Mouse (Mus musculus): ENCODE data around the gene Id4. TPM values are rescaled to one million over a fixed set of nuclear protein-coding genes. Genes with fewer than 3 reads are reported as not detected.
A peak's percentile ranks its signal among the peaks of the same experiment; 100 is the strongest.

The Id4 gene
- polyA plus RNA-seq, 1 experiment, result 21.6 TPM

DNA sequence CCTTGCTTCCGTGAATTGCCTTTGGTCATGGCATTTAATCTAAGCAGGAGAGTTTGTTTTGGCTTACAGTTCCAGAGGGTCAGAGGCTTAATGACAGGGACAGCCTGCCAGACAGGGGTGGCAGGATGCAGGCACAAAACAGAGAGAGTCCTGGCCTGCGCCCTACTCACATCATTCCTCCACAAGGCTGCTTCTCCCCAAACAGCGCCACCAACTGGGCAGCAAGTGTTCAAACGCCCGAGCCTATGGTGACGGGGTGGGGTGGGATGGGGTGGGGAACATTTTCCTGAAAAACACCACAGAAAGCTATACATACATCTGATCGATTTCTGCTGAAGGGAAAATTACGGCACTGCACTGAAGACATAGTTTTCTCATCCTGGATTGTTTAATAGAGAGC lies 6.0 kb upstream of the Id4 start:
- H3K4me1 ChIP-seq (ENCODE audit: control insufficient read depth, insufficient read depth, low read length), result no peaks in the 10 kb centered on the region
- TF ChIP-seq POLR2A (IDR thresholded peaks at IDR 0.05; ENCODE audit: low read depth, low read length), result no peak
- H3K4me3 ChIP-seq (ENCODE audit: insufficient read depth, low read length), result no peak overlapping the region
- H3K27ac ChIP-seq (ENCODE audit: insufficient read depth, low read length), result no peak overlapping the region

DNA sequence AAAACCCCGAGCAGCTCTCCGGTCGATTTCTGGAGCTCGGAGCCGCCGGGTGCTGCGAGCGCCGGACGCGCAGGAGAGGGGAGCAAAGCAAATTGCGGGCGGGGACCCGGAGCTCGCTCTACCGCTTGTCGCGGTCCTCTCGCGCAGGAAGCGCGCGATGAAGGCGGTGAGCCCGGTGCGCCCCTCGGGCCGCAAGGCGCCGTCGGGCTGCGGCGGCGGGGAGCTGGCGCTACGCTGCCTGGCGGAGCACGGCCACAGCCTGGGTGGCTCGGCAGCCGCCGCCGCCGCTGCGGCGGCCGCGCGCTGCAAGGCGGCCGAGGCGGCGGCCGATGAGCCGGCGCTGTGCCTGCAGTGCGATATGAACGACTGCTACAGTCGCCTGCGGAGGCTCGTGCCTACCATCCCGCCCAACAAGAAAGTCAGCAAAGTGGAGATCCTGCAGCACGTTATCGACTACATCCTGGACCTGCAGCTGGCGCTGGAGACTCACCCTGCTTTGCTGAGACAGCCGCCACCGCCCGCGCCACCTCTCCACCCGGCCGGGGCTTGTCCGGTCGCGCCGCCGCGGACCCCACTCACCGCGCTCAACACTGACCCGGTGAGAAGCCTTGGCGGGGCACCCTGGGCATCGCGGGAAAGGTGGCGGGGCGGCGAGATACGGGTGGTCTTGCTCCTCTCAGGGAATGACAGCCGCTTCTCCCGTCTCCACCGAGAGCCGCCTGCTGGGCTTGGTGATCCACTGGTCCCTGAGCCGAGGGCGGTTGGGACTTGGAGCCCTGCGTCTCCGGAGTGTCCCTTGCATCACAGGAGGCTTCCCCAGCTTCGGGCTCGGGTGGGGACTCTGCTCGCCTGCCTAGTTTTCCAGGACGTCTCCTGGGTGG lies 553 bp downstream of the Id4 start:
- Histone ChIP-seq H3K4me1 (ENCODE audit: control insufficient read depth, insufficient read depth, low read length) (no peaks in the 10 kb centered on the region; the same call in 1 of the 2 replicates), H3K27ac (ENCODE audit: insufficient read depth, low read length) (peak overlapping the region; percentile 59), H3K4me3 (ENCODE audit: insufficient read depth, low read length) (peak overlapping the region; percentile 73)
- no peak for TF ChIP-seq POLR2A (IDR thresholded peaks at IDR 0.05; ENCODE audit: low read depth, low read length)

DNA sequence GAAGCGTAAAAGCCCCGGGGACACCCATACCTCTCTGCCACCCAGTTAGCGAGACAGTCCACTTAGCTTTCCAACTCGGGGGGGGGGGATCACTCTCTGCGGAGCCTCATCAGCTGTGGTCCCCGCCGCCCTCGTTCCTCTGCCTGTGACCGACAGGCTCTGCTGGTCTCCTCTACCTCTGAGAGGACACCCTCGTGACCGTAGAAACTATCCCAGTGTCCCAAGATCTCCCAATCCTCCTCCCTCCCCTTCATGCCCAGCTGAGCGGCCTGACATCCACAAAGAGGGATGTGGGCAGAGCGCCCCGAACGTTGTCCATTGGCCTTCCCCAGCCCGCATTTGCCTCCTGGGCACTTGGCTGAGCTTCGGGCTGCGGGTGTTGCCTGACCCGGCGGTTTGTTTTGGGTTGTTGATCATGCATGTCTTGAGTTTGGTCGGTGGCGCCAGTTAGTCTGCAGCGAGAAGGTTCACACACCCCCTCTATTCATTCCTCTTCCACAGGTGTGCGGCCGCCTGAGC lies 1.5 kb downstream of the Id4 start:
- Histone ChIP-seq H3K27ac (ENCODE audit: insufficient read depth, low read length) (no peak overlapping the region), H3K4me3 (ENCODE audit: insufficient read depth, low read length) (peak overlapping the region; percentile 73), H3K4me1 (ENCODE audit: control insufficient read depth, insufficient read depth, low read length) (no peaks in the 10 kb centered on the region; the same call in 1 of the 2 replicates)
- TF ChIP-seq CTCF (IDR thresholded peaks at IDR 0.05; ENCODE audit: borderline replicate concordance, insufficient read depth, low read length) (no peak), POLR2A (IDR thresholded peaks at IDR 0.05; ENCODE audit: low read depth, low read length) (no peak)

DNA sequence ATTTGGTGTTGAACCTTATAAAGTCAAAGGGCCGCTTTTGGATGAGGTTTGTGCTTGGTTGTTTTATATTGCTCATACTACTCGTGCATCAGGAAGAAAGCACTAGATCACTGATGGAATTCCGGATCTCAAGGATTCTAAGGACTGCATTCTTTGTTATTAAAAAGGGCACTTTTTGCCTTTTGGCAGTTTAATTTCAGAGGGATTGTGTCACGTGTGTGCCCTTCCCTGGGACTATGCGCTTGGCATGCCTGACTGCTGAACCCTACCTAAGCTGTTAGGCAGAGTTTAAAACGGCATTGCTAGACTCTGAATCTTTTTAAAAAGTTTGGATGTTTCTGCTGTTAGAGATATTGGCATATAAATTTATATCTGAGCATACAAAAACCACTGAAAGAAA lies 4.0 kb downstream of the Id4 start:
- H3K4me3 ChIP-seq (ENCODE audit: insufficient read depth, low read length), result no peak overlapping the region
- H3K27ac ChIP-seq (ENCODE audit: insufficient read depth, low read length), result no peak overlapping the region
- TF ChIP-seq POLR2A (IDR thresholded peaks at IDR 0.05; ENCODE audit: low read depth, low read length) (0 out of 2 replicates have a peak, but pooled peaks have one; percentile 15), CTCF (IDR thresholded peaks at IDR 0.05; ENCODE audit: borderline replicate concordance, insufficient read depth, low read length) (no peak)
- no peaks in the 10 kb centered on the region; the same call in 1 of the 2 replicates for H3K4me1 ChIP-seq (ENCODE audit: control insufficient read depth, insufficient read depth, low read length)

DNA sequence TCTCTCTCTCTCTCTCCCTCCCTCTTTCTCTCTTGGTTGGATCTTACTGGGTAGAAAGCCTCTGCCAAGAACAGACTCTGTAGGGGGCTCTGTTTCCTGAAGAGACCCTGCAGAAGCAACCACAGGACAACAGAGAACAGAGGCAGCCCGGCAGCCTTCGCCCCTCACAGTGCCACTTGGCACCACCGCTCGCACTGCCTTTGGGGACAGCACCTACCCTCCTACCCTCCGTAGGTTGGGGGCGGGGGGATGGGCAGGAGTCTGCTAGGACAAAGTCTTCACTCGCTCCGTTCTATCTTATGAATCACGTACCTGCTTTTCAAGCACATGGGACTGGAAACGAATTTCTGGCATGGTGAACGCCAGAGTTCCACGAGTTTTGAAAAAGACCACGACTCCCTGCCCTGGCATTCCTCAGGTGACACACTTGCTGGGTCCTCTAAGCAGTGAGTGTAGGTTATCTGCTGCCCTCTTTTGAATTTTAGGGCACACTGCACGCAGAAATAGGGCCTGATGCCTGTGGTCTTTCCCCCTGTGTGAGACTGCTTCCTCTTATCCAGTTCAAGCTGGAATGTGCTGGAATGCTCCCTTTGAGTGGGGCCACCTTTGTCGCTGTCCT lies 12.5 kb downstream of the Id4 start:
- no peak for TF ChIP-seq POLR2A (IDR thresholded peaks at IDR 0.05; ENCODE audit: low read depth, low read length)
- TF ChIP-seq CTCF (IDR thresholded peaks at IDR 0.05; ENCODE audit: borderline replicate concordance, insufficient read depth, low read length), result peak; percentile 44; the same call in 1 of the 2 replicates
- H3K27ac ChIP-seq (ENCODE audit: insufficient read depth, low read length), result no peak overlapping the region
- no peak overlapping the region for H3K4me3 ChIP-seq (ENCODE audit: insufficient read depth, low read length)
- H3K4me1 ChIP-seq (ENCODE audit: control insufficient read depth, insufficient read depth, low read length), result no peaks in the 10 kb centered on the region

DNA sequence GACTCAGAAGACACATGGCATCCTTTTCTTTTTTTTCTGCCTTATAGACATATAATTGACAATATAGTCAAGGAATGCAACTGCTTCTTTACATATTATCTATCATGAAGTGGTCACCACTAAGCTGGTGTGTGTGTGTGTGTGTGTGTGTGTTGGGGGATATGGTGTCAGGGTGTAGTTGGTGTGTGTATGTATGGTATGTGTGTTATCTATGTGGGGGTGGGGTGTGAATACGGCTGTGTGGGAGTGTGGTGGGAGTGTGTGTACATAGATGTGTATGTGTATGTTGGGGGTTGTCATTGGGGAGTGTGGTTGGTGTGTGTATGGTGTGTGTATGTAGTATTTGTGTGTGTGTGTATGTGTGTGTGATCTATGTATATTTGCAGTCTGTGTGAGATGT lies 13.1 kb downstream of the Id4 start:
- no peaks in the 10 kb centered on the region for H3K4me1 ChIP-seq (ENCODE audit: control insufficient read depth, insufficient read depth, low read length)
- no peak overlapping the region for H3K4me3 ChIP-seq (ENCODE audit: insufficient read depth, low read length)
- TF ChIP-seq CTCF (IDR thresholded peaks at IDR 0.05; ENCODE audit: borderline replicate concordance, insufficient read depth, low read length), result no peak
- no peak for TF ChIP-seq POLR2A (IDR thresholded peaks at IDR 0.05; ENCODE audit: low read depth, low read length)
- H3K27ac ChIP-seq (ENCODE audit: insufficient read depth, low read length), result no peak overlapping the region

DNA sequence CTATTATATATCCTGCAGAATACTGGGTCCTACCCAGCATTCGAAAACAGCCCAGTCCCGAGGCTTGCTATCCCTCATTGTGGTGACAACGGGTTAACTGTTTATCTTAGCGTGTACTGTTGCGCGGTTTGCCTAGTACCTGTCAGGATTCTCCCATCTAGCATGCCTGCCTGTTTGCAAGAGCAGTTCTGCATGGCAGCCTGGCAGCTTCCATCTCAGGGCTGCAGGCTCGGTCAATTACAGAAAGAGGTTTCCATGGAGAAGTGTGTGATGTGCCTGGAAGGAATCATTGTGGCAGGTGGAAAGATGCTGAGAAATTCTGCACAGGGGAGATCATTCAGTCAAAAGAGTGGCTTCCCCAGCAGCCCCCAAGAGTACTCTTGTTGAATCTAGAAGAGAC lies 16.0 kb downstream of the Id4 start:
- Histone ChIP-seq H3K4me3 (ENCODE audit: insufficient read depth, low read length) (no peak overlapping the region), H3K4me1 (ENCODE audit: control insufficient read depth, insufficient read depth, low read length) (no peaks in the 10 kb centered on the region), H3K27ac (ENCODE audit: insufficient read depth, low read length) (no peak overlapping the region)
- TF ChIP-seq POLR2A (IDR thresholded peaks at IDR 0.05; ENCODE audit: low read depth, low read length), result no peak
- TF ChIP-seq CTCF (IDR thresholded peaks at IDR 0.05; ENCODE audit: borderline replicate concordance, insufficient read depth, low read length), result no peak

DNA sequence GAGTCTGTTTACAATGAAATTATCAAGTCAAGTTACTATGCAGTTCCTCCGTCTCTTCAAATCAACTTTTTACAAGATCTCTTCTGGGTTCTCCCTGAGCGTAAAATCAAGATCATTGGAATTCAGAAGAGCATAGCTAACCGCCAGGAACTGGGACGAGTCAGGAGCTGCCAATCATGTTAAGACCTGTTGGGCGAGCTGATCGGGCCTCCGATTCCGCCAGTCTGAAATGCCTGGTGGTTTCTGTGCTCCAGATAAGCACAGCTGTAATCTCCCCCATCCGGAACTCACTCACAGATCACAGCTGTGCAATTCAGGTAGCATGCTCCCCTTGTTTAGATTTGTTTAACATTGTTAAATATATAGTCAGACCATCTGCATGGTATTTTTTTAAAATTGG lies 23.4 kb downstream of the Id4 start:
- H3K27ac ChIP-seq (ENCODE audit: insufficient read depth, low read length), result no peak overlapping the region
- TF ChIP-seq CTCF (IDR thresholded peaks at IDR 0.05; ENCODE audit: borderline replicate concordance, insufficient read depth, low read length) (no peak), POLR2A (IDR thresholded peaks at IDR 0.05; ENCODE audit: low read depth, low read length) (no peak)
- H3K4me1 ChIP-seq (ENCODE audit: control insufficient read depth, insufficient read depth, low read length), result no peaks in the 10 kb centered on the region
- H3K4me3 ChIP-seq (ENCODE audit: insufficient read depth, low read length), result no peak overlapping the region

DNA sequence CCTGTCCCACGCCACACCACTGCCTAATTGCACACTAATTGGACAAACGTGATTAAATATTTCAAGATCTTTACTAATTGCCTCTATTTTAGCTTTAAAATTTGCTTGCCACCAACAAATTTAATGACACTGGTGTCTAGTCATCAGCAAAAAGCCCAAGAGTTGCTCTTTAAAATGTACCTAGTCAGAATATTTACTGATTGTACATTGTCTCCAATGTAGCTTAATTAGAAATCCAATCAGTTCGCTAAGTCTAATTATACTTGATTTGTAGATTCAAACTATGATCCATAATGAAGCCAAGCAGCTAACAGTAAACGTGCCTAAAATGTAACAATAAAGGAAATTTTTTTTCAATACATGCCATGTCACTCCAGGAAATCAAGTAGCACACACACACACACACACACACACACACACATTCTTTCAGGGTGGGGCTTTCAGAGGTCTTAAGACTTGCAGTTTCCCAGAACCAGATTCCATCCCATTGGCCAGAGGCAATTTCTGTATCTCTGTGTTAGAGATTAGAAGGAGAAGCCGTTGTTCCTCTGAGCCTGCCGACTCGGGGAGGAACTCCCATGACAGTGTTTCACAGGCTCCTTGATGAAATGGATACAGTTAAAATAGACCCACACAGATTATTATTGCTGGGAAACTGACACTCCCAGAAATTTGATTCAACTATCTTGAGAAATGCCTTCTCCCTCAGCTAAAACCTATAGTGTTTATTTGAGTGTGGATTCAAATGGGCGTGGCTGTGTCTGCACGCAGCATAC lies 24.1 kb downstream of the Id4 start:
- H3K4me1 ChIP-seq (ENCODE audit: control insufficient read depth, insufficient read depth, low read length), result no peaks in the 10 kb centered on the region
- TF ChIP-seq CTCF (IDR thresholded peaks at IDR 0.05; ENCODE audit: borderline replicate concordance, insufficient read depth, low read length) (no peak), POLR2A (IDR thresholded peaks at IDR 0.05; ENCODE audit: low read depth, low read length) (no peak)
- H3K27ac ChIP-seq (ENCODE audit: insufficient read depth, low read length), result no peak overlapping the region
- H3K4me3 ChIP-seq (ENCODE audit: insufficient read depth, low read length), result no peak overlapping the region
